Mouse (Mus musculus) CH12.LX (cell line): Measurements from ENCODE around the gene Tbx5. TPM values are rescaled to one million over a fixed set of nuclear protein-coding genes. Genes with fewer than 3 reads are reported as not detected.

Experiments used
- DNase-seq: peaks from one replicate; pipeline ENCODE4 v3.0.0-alpha.2; 2013; ENCODE audit errors: extremely low read depth
- H3K27ac ChIP-seq: 2 replicates; pipeline ENCODE4 v1.5.1; 2012; ENCODE audit warnings: low read depth, mild to moderate bottlenecking, control low read depth, moderate library complexity; ENCODE audit not compliant: insufficient read depth
- H3K27me3 ChIP-seq: replicated peaks from 2 replicates; pipeline ENCODE3; 2012; ENCODE audit warnings: inconsistent platforms
- H3K36me3 ChIP-seq, 2 experiments: replicated peaks in 1 of 2; 2 replicates each; pipeline versions ENCODE3 to v1.6.1; 2012; ENCODE audit warnings: inconsistent platforms in 1 of 2, low read length in 1 of 2, mild to moderate bottlenecking in 1 of 2, mixed read lengths in 1 of 2, moderate library complexity in 1 of 2; ENCODE audit not compliant: control insufficient read depth in 1 of 2, insufficient read depth in 1 of 2
- H3K4me1 ChIP-seq, 2 experiments: 2 replicates each; pipeline ENCODE4 v1.6.1; 2012; ENCODE audit warnings: inconsistent platforms in 1 of 2, moderate library complexity in 1 of 2; ENCODE audit not compliant: insufficient read depth in 2 of 2, control insufficient read depth in 1 of 2
- H3K4me2 ChIP-seq: 2 replicates; pipeline ENCODE4 v1.6.1; 2012; ENCODE audit warnings: low read depth, mild to moderate bottlenecking, control low read depth; ENCODE audit not compliant: poor library complexity, insufficient read depth, severe bottlenecking
- H3K4me3 ChIP-seq, 3 experiments: fragments of 150-350 bp in 1 of 3; sonication (generic) in 1 of 3; replicated peaks in 1 of 3; 2 replicates each; pipeline versions ENCODE3 to v1.5.1; 2011 to 2012; ENCODE audit warnings: low read depth in 2 of 3, low read length in 2 of 3, mild to moderate bottlenecking in 2 of 3, moderate library complexity in 2 of 3, control low read depth in 1 of 3, improper control_type of control experiment in 1 of 3, inconsistent platforms in 1 of 3, mixed read lengths in 1 of 3; ENCODE audit not compliant: poor library complexity in 1 of 3
- H3K79me2 ChIP-seq: replicated peaks from 2 replicates; pipeline ENCODE4 v1.6.1; 2012; ENCODE audit warnings: mild to moderate bottlenecking, moderate library complexity; ENCODE audit not compliant: control insufficient read depth, poor library complexity, insufficient read depth, severe bottlenecking; ENCODE audit errors: extremely low read depth
- H3K9ac ChIP-seq: 2 replicates; pipeline ENCODE4 v1.6.1; 2012; ENCODE audit warnings: low read depth, mild to moderate bottlenecking, control low read depth, moderate library complexity; ENCODE audit not compliant: insufficient read depth
- H3K9me3 ChIP-seq: replicated peaks from 2 replicates; pipeline ENCODE3; 2012; ENCODE audit warnings: low read length, inconsistent platforms, mixed read lengths
- BHLHE40 ChIP-seq: IDR thresholded peaks from 2 replicates; pipeline ENCODE4 v1.6.1; 2011; ENCODE audit warnings: mild to moderate bottlenecking, low read depth, low read length, improper control_type of control experiment
- CHD1 ChIP-seq: IDR thresholded peaks from 2 replicates; pipeline ENCODE4 v1.6.1; 2012; ENCODE audit warnings: low read depth, low read length, improper control_type of control experiment, inconsistent platforms
- CHD2 ChIP-seq: IDR thresholded peaks from 2 replicates; pipeline ENCODE4 v1.6.1; 2011; ENCODE audit warnings: low read length, improper control_type of control experiment
- EP300 ChIP-seq: IDR thresholded peaks from 2 replicates; pipeline ENCODE4 v1.6.1; 2011; ENCODE audit warnings: low read length, improper control_type of control experiment
- ETS1 ChIP-seq: conservative IDR thresholded peaks from 2 replicates; pipeline ENCODE4 v1.6.1; 2012; ENCODE audit warnings: low read depth, mild to moderate bottlenecking, inconsistent platforms, low read length, improper control_type of control experiment, moderate library complexity
- MAFK ChIP-seq: IDR thresholded peaks from 2 replicates; pipeline ENCODE4 v1.6.1; 2011; ENCODE audit warnings: low read length, improper control_type of control experiment; ENCODE audit not compliant: insufficient replicate concordance
- MAZ ChIP-seq: IDR thresholded peaks from 2 replicates; pipeline ENCODE4 v1.6.1; 2012; ENCODE audit warnings: low read depth, mild to moderate bottlenecking, inconsistent platforms, low read length, improper control_type of control experiment, moderate library complexity
- MEF2A ChIP-seq: IDR thresholded peaks from 2 replicates; pipeline ENCODE4 v1.6.1; 2014; ENCODE audit warnings: low read depth, mild to moderate bottlenecking, inconsistent platforms, low read length, improper control_type of control experiment, borderline replicate concordance
- MYC ChIP-seq: IDR thresholded peaks from 2 replicates; pipeline ENCODE4 v1.6.1; 2011; ENCODE audit warnings: low read depth, mild to moderate bottlenecking, improper control_type of control experiment, low read length
- NELFE ChIP-seq: IDR thresholded peaks from 2 replicates; pipeline ENCODE4 v1.6.1; 2011; ENCODE audit warnings: low read depth, low read length, improper control_type of control experiment
- NRF1 ChIP-seq: IDR thresholded peaks from 2 replicates; pipeline ENCODE4 v1.6.1; 2014; ENCODE audit warnings: low read depth, mild to moderate bottlenecking, inconsistent platforms, low read length, improper control_type of control experiment, moderate library complexity
- PAX5 ChIP-seq: IDR thresholded peaks from 2 replicates; pipeline ENCODE4 v1.6.1; 2012; ENCODE audit warnings: low read length, inconsistent platforms, mixed read lengths
- RCOR1 ChIP-seq: conservative IDR thresholded peaks from 2 replicates; pipeline ENCODE4 v1.6.1; 2012; ENCODE audit warnings: low read depth, mild to moderate bottlenecking, inconsistent platforms, low read length, improper control_type of control experiment
- TBP ChIP-seq: conservative IDR thresholded peaks from 2 replicates; pipeline ENCODE4 v1.6.1; 2011; ENCODE audit warnings: low read depth, low read length, improper control_type of control experiment
- TCF12 ChIP-seq: IDR thresholded peaks from 2 replicates; pipeline ENCODE4 v1.6.1; 2014; ENCODE audit warnings: low read depth, mild to moderate bottlenecking, inconsistent platforms, low read length, improper control_type of control experiment
- UBTF ChIP-seq: IDR thresholded peaks from 2 replicates; pipeline ENCODE4 v1.6.1; 2012; ENCODE audit warnings: low read depth, mild to moderate bottlenecking, inconsistent platforms, low read length, improper control_type of control experiment, moderate library complexity
- USF2 ChIP-seq: conservative IDR thresholded peaks from 2 replicates; pipeline ENCODE4 v1.6.1; 2011; ENCODE audit warnings: low read depth, low read length, improper control_type of control experiment
- ZC3H11A ChIP-seq: IDR thresholded peaks from 2 replicates; pipeline ENCODE4 v1.6.1; 2012; ENCODE audit warnings: low read depth, mild to moderate bottlenecking, inconsistent platforms, low read length, improper control_type of control experiment
- ZKSCAN1 ChIP-seq: IDR thresholded peaks from 2 replicates; pipeline ENCODE4 v1.6.1; 2012; ENCODE audit warnings: low read depth, inconsistent platforms, low read length, improper control_type of control experiment, borderline replicate concordance
- ZMIZ1 ChIP-seq: IDR thresholded peaks from 2 replicates; pipeline ENCODE4 v1.6.1; 2012; ENCODE audit warnings: low read depth, mild to moderate bottlenecking, inconsistent platforms, low read length, improper control_type of control experiment
- dilution Hi-C: fragments of 300-500 bp; cut with MboI; formaldehyde crosslinking; loops from 2 replicates; pipeline ENCODE4 v1.14.3; 2020; ENCODE audit warnings: low sequenced_read_pairs; ENCODE audit not compliant: extremely low pct_unique_long_range_greater_than_20kb, extremely low pct_ligation_motif_present
- in situ Hi-C: fragments of 300-500 bp; cut with MboI; formaldehyde crosslinking; loops from 3 replicates; pipeline ENCODE4 v1.14.3; 2019; ENCODE audit warnings: low sequenced_read_pairs, low pct_ligation_motif_present, low pct_unique_long_range_greater_than_20kb, mixed read lengths
- polyA plus RNA-seq: library from polyadenylated mRNA; unstranded; fragments of >175 nt; gene quantifications from 2 replicates; pipeline ENCODE4 v1.2.1, GENCODE M21; 2012; ENCODE audit warnings: low read depth; ENCODE audit not compliant: insufficient read length
- total RNA-seq, 2 experiments: library from RNA; depleted of rRNA; stranded (reverse); fragments of 300-350 nt in 1 of 2; fragments of >200 nt in 1 of 2; gene quantifications; 2 replicates each; pipeline ENCODE4 v1.2.3; 2012 to 2014

Gene Tbx5
- total and polyA plus RNA-seq, 3 experiments: not detected

DNA sequence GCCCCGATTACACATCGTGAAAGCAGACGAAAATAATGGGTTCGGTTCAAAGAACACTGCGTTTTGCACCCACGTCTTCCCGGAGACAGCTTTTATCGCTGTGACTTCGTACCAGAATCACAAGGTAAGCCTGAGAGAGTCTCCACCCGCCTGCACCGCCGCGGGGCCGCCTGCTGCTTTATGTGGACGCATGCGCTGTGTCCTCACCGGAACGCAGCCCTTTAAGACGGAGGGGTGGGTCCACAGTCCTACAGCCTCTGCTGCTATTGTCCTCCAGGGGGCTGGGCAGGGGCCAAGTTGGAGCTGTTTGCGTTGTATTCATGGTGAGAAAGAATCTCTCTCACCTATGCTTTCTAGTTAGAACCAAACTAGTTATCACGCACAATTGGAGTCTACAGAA, 12.5 kb downstream of the Tbx5 start:
- in situ Hi-C loops: no loop called here
- Histone ChIP-seq H3K79me2 (no peaks in the 10 kb centered on the region), H3K9me3 (peaks cover 87% of the 10 kb centered on the region), H3K4me2 (no peak overlapping the region), H3K27ac (no peak overlapping the region), H3K4me1 (no peaks in the 10 kb centered on the region), H3K4me3 (no peak overlapping the region), H3K9ac (no peak overlapping the region), H3K36me3 (no peaks in the 10 kb centered on the region), H3K27me3 (no peaks in the 10 kb centered on the region)
- TF ChIP-seq ZKSCAN1: no peak
- TF ChIP-seq TCF12: no peak
- TF ChIP-seq ZC3H11A: no peak
- no peak for TF ChIP-seq UBTF
- TF ChIP-seq ZMIZ1: no peak
- no peak for TF ChIP-seq CHD2
- TF ChIP-seq MEF2A: no peak
- TF ChIP-seq TBP: no peak
- DNase-seq: no peak
- dilution Hi-C loops: no loop called here

GRCm38 (mm10) chr5:119857052-119857451, 24.6 kb downstream of the Tbx5 start:
- in situ Hi-C loops (no loop called here), dilution Hi-C loops (no loop called here)
- Histone ChIP-seq H3K4me2 (no peak overlapping the region), H3K79me2 (no peaks in the 10 kb centered on the region), H3K36me3 (no peaks in the 10 kb centered on the region), H3K27ac (no peak overlapping the region), H3K9ac (no peak overlapping the region), H3K9me3 (peaks cover 84% of the 10 kb centered on the region), H3K4me1 (no peaks in the 10 kb centered on the region), H3K4me3 (no peak overlapping the region), H3K27me3 (no peaks in the 10 kb centered on the region)
- no peak for DNase-seq
- TF ChIP-seq MYC (no peak), BHLHE40 (no peak), ETS1 (no peak), ZMIZ1 (no peak), EP300 (no peak), PAX5 (no peak), MAZ (no peak), USF2 (no peak), CHD1 (no peak), NRF1 (no peak), MAFK (no peak), NELFE (no peak), UBTF (no peak), RCOR1 (no peak)
